Mouse (Mus musculus): ENCODE results near the gene Sh3d21. TPM values are rescaled to one million over a fixed set of nuclear protein-coding genes. Genes with fewer than 3 reads are reported as not detected.

Sh3d21 gene
- polyA plus RNA-seq (2014; fragmentation: Illumina TruSeq; extraction: RNeasy Lipid Tissue Mini Kit (QIAGEN cat#74804); ENCODE audit: low read depth, low replicate concordance) = 151 TPM

DNA sequence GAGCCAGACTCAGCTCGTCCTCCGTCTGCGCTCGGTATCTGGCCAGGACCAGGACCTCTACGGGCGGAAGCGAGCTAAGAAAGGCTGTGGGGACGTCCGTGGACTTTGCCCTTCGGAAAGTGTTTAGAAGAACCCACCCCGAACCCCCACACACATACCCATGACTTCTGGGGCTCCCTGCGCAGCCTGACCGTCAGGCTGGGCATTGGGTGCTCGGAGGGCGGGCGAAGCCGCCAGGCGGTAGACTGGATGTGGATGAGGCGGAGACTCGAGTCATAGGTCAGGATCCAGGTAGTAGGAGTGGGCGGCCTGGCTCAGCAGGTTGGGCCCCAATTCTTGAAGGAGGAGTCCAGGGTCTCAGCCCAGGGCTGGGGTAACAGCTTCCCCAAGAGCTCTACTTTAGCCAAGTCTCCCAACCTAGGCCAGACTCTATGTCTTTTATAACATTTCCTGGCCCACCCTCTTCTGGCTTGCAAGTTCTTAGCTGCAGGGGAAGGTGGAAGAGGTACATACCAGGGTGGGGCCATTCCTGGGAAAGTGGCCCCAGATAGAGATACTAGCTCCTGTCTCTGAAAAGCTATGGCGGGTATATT is at the start of gene Sh3d21:
TSS of gene Sh3d21 (minus strand) at position 425 of the 593 bp plus-strand sequence.

DNA sequence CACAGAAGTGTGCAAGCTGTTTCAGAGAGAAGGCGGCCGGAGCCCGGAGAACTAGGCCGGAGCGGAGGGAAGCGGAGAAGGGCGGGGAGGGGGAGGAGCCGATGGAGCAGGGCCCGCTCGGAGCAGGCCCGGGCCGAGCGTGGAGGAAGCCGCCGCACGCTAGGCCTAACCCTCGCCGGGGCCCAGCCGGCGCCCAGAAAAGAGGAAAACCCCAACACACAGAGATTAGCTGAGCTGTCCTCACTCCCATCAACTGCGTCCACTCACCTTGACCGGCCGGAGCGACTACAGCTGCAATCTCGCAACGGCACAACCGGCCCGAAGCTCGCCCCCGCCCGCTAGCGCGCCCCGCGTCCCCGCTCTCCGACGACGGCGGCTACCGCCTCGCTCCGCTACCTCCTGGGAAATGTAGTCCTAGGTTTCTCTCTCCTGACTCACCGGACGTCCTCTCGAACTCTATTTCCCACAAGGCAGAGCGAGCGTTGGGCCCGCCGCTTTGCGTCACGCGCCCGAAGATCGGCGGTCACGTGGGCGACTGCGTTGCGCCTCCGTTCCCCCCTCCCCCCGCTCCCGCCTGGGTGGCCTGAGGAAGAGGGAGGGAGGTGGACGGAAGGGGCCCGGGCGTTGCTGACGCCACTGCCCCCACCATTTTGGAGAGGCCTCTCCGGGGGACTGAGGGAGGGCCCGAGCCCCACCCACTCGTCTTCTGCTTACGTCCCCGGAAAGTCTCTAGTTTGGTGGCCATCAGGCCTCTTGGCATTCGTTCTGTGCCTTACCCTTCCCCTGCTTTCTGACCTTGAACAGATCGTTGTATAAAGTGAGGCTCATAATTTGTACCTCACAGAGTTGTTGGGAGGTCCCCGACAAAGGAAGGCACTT is 39.3 kb upstream of the Sh3d21 start, which contains the start of gene Thrap3:
TSS of gene Thrap3 (minus strand) at position 458 of the 879 bp plus-strand sequence.

DNA sequence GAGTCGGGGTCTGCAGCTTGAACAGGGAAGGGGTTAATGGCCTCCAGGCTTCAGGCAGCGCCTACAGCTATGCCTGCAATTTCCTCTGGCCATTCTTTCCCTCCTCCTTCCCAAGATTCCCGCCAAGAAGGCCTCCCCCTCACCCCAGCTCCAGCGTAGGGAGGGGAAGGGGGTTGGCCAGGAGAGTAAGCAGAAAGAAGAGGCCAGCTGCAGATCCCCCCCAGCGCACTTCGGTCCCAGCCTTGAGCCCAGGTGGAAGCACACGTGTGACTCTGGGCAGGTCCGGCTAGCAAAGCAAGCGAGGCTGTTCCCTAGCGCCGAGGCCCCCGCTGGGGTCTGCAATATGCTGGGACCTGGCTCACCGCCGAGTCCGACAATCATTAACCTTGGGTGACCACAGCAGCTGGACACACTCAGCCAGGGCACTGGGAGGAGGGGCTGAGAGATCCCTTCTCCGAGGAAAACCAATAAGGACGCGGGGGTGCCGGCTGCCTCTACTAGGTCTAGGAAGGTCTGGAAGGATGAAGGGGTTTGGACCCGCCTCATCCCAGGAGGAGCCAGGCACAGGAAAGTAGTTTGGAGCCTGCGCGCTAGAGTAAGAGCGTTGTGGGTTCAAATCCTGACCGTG is 15.6 kb downstream of the Sh3d21 start, which contains the start of gene Eva1b:
TSS of gene Eva1b (plus strand) at position 212 of the 628 bp plus-strand sequence.

DNA sequence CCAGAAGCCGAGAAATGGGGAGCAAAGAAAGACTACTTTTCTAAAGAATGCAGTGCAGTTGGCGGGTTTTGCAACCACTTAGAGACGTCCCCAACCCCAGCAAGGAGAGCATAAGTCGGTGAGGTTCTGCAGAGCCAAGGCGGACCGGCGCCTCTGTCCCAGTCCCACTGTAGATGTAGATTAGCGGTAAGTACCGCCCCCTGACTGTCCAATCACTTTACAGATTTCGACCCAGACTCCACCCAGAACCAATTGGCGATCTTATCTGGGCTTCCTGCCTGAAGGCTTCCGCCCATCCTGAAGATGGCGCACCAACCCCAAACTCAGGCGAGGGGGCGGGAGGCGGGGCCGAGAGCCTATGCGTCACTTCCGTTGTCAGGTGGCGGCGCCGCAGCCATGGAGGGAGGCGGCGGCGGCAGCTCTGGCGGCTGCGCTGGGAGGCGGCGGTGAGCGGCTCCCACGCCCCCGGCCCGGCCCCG is 59.7 kb downstream of the Sh3d21 start, which contains the start of gene Stk40:
TSS of gene Stk40 (plus strand) at position 368 of the 479 bp plus-strand sequence.

Other genes starting within 250 kb of the Sh3d21 start
- gene Csf3r, start 138.9 kb downstream of the Sh3d21 start, polyA plus RNA-seq (2014; fragmentation: Illumina TruSeq; extraction: RNeasy Lipid Tissue Mini Kit (QIAGEN cat#74804); ENCODE audit: low read depth, low replicate concordance) = 0.10 TPM
- gene Mrps15, start 116.6 kb downstream of the Sh3d21 start, polyA plus RNA-seq (2014; fragmentation: Illumina TruSeq; extraction: RNeasy Lipid Tissue Mini Kit (QIAGEN cat#74804); ENCODE audit: low read depth, low replicate concordance) = 73.7 TPM
- gene Oscp1, start 104.9 kb downstream of the Sh3d21 start, polyA plus RNA-seq (2014; fragmentation: Illumina TruSeq; extraction: RNeasy Lipid Tissue Mini Kit (QIAGEN cat#74804); ENCODE audit: low read depth, low replicate concordance) = 112 TPM
- 4.5 TPM for gene Lsm10, start 66.9 kb downstream of the Sh3d21 start, polyA plus RNA-seq (2014; fragmentation: Illumina TruSeq; extraction: RNeasy Lipid Tissue Mini Kit (QIAGEN cat#74804); ENCODE audit: low read depth, low replicate concordance)
- gene Stk40, start 59.5 kb downstream of the Sh3d21 start, polyA plus RNA-seq (2014; fragmentation: Illumina TruSeq; extraction: RNeasy Lipid Tissue Mini Kit (QIAGEN cat#74804); ENCODE audit: low read depth, low replicate concordance) = 3.3 TPM
- not detected for gene Eva1b, start 15.7 kb downstream of the Sh3d21 start, polyA plus RNA-seq (2014; fragmentation: Illumina TruSeq; extraction: RNeasy Lipid Tissue Mini Kit (QIAGEN cat#74804); ENCODE audit: low read depth, low replicate concordance)
- gene Thrap3, start 39.3 kb upstream of the Sh3d21 start, polyA plus RNA-seq (2014; fragmentation: Illumina TruSeq; extraction: RNeasy Lipid Tissue Mini Kit (QIAGEN cat#74804); ENCODE audit: low read depth, low replicate concordance) = 156 TPM
- gene Map7d1, start 92.9 kb upstream of the Sh3d21 start, polyA plus RNA-seq (2014; fragmentation: Illumina TruSeq; extraction: RNeasy Lipid Tissue Mini Kit (QIAGEN cat#74804); ENCODE audit: low read depth, low replicate concordance) = 0.60 TPM
- 11.2 TPM for gene Trappc3, start 98.8 kb upstream of the Sh3d21 start, polyA plus RNA-seq (2014; fragmentation: Illumina TruSeq; extraction: RNeasy Lipid Tissue Mini Kit (QIAGEN cat#74804); ENCODE audit: low read depth, low replicate concordance)
- 0.62 TPM for gene Col8a2, start 123.3 kb upstream of the Sh3d21 start, polyA plus RNA-seq (2014; fragmentation: Illumina TruSeq; extraction: RNeasy Lipid Tissue Mini Kit (QIAGEN cat#74804); ENCODE audit: low read depth, low replicate concordance)
- 0.29 TPM for gene Adprhl2, start 158.2 kb upstream of the Sh3d21 start, polyA plus RNA-seq (2014; fragmentation: Illumina TruSeq; extraction: RNeasy Lipid Tissue Mini Kit (QIAGEN cat#74804); ENCODE audit: low read depth, low replicate concordance)
- gene Tekt2, start 162.2 kb upstream of the Sh3d21 start, polyA plus RNA-seq (2014; fragmentation: Illumina TruSeq; extraction: RNeasy Lipid Tissue Mini Kit (QIAGEN cat#74804); ENCODE audit: low read depth, low replicate concordance) = 63.9 TPM